Mouse (Mus musculus) CH12.LX (cell line): ENCODE measurements around the gene Tulp1.

Experiments
- CTCF ChIP-seq, 2 experiments: IDR thresholded peaks in 1 of 2; conservative IDR thresholded peaks in 1 of 2; 2 replicates each; pipeline ENCODE4 v1.5.1; 2011 to 2012; ENCODE audit warnings: low read depth in 2 of 2, low read length in 2 of 2, improper control_type of control experiment in 1 of 2, inconsistent platforms in 1 of 2, mild to moderate bottlenecking in 1 of 2, moderate library complexity in 1 of 2
- E2F4 ChIP-seq: IDR thresholded peaks from 2 replicates; pipeline ENCODE4 v1.6.1; 2011; ENCODE audit warnings: low read depth, low read length, improper control_type of control experiment; ENCODE audit not compliant: insufficient replicate concordance
- ELF1 ChIP-seq: IDR thresholded peaks from 2 replicates; pipeline ENCODE4 v1.6.1; 2014; ENCODE audit warnings: low read depth, mild to moderate bottlenecking, inconsistent platforms, low read length, improper control_type of control experiment
- HCFC1 ChIP-seq: IDR thresholded peaks from 2 replicates; pipeline ENCODE4 v1.6.1; 2012; ENCODE audit warnings: low read depth, mild to moderate bottlenecking, inconsistent platforms, low read length, improper control_type of control experiment
- JUND ChIP-seq: conservative IDR thresholded peaks from 2 replicates; pipeline ENCODE4 v1.6.1; 2011; ENCODE audit warnings: low read depth, low read length, improper control_type of control experiment
- MAFK ChIP-seq: IDR thresholded peaks from 2 replicates; pipeline ENCODE4 v1.6.1; 2011; ENCODE audit warnings: low read length, improper control_type of control experiment; ENCODE audit not compliant: insufficient replicate concordance
- MAX ChIP-seq: IDR thresholded peaks from 2 replicates; pipeline ENCODE4 v1.6.1; 2011; ENCODE audit warnings: low read length, improper control_type of control experiment
- NRF1 ChIP-seq: IDR thresholded peaks from 2 replicates; pipeline ENCODE4 v1.6.1; 2014; ENCODE audit warnings: low read depth, mild to moderate bottlenecking, inconsistent platforms, low read length, improper control_type of control experiment, moderate library complexity
- POLR2A ChIP-seq: IDR thresholded peaks from 2 replicates; pipeline ENCODE4 v1.6.1; 2011; ENCODE audit warnings: low read depth, mild to moderate bottlenecking, improper control_type of control experiment, low read length
- TBP ChIP-seq: conservative IDR thresholded peaks from 2 replicates; pipeline ENCODE4 v1.6.1; 2011; ENCODE audit warnings: low read depth, low read length, improper control_type of control experiment
- UBTF ChIP-seq: IDR thresholded peaks from 2 replicates; pipeline ENCODE4 v1.6.1; 2012; ENCODE audit warnings: low read depth, mild to moderate bottlenecking, inconsistent platforms, low read length, improper control_type of control experiment, moderate library complexity
- ZC3H11A ChIP-seq: IDR thresholded peaks from 2 replicates; pipeline ENCODE4 v1.6.1; 2012; ENCODE audit warnings: low read depth, mild to moderate bottlenecking, inconsistent platforms, low read length, improper control_type of control experiment
- ZNF384 ChIP-seq: IDR thresholded peaks from 2 replicates; pipeline ENCODE4 v1.6.1; 2012; ENCODE audit warnings: low read depth, low read length, improper control_type of control experiment, inconsistent platforms

- TF ChIP-seq MAFK (no peak), POLR2A (no peak), CTCF (conservative IDR thresholded peaks at IDR 0.05 in 1 of 2, IDR thresholded peaks at IDR 0.05 in 1 of 2; ENCODE audit: low read depth in 2 of 2, low read length in 2 of 2) (no peak), E2F4 (no peak), ELF1 (no peak), ZNF384 (no peak), JUND (no peak), ZC3H11A (no peak), UBTF (no peak), TBP (no peak), HCFC1 (no peak), NRF1 (no peak), MAX (no peak)
These were observed 16.8 kb downstream of the Tulp1 start for GRCm38 (mm10) chr17:28348211-28348610.
